Mouse (Mus musculus): ENCODE measurements around the gene Cyb561a3. TPM values are rescaled to one million over a fixed set of nuclear protein-coding genes. Genes with fewer than 3 reads are reported as not detected.
"Not testable (repeated sequence)": the region's sequence is repeated elsewhere in the genome, so short reads cannot be mapped to it uniquely, and the experiment has no call there.

The Cyb561a3 gene
- 14.0 and 16.3 TPM in 2 replicates for polyA plus RNA-seq (2016; fragmentation: Nextera tagmentation; extraction: Ambion mirVana)

DNA sequence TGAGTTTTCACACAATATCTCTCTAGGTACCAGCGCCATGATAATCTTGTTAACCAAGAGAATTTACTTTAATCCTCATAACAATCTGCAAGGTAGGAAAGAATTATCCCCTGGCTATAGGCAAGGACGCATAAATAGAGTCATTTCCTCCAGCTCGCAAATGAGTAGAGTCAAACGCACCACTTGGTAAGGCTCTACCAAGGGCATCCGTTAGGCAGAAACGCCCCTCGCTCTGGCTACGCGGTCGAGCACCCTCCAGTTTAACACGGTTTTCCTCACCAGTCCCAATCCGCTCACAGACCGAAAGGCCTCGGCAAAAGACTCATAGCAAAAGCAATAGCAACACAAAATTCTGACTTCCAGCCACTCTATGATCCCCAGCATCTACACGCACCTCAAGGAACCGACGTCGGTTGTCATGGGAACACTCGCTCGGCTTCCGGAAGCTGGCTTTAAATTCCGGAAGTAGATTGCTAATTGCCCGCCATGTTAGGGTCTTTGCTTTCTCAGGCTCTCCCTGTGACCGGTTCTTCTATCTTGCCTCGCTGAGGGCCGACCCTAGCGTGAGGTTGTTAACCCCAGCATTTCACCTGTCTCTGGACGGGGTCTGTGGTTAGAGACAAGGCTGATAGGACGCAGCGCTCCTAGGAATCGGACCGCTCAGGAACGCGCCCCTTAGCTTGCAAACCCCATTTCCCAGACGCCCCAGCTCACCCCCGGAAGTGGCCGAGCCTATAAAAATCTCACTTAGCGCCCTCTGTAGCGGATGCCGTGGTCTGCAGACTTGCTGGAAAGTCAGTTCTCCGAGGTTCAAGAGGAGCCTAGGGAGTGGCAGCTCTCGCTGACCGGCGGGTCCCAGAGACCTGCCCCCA lies at the start of gene Cyb561a3, which contains the start of gene Tmem138:
TSS of gene Cyb561a3 (plus strand) at position 483 of the 872 bp plus-strand sequence.
TSS of gene Tmem138 (minus strand) at position 673 of the 872 bp plus-strand sequence.
- Histone ChIP-seq H3K4me3 (peak within 1 kb of the TSS; percentile 67), H3K36me3 (peaks cover 34% of the 10 kb centered on the region), H3K27me3 (ENCODE audit: low read depth, poor library complexity, severe bottlenecking) (no peaks in the 10 kb centered on the region), H3K9me3 (replicated peaks) (no peaks in the 10 kb centered on the region), H3K4me1 (peaks cover 14% of the 10 kb centered on the region), H3K27ac (peak within 1 kb of the TSS; percentile 92)
- WGBS, result under 1% methylated on average over 44 of the region's 44 CpGs
- peak; percentile 93 for DNase-seq (ENCODE audit: low spot score)

DNA sequence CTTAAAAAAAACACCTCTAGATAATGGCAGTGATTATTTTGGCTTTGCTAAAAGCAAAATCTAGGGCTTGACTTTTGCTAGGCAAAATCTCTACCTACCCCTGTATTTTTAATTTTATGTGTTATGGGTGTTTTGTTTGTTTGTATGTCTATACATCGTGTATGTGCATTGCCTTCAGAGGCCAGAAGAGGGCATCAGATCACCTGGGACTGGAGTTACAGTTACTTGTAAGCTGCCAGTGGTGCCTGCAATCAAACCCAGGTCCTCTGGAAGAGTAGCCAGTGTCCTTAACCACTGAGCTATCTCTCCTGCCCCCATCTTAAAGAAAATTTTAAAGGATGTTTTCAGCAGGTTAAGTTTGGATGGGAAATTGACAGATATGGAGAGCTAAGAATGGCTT lies 46.9 kb upstream of the Cyb561a3 start:
- no peaks in the 10 kb centered on the region for H3K27me3 ChIP-seq (ENCODE audit: low read depth, poor library complexity, severe bottlenecking)
- peaks cover 80% of the 10 kb centered on the region for H3K36me3 ChIP-seq
- WGBS, result 100% methylated on average over 1 of the region's 1 CpGs
- DNase-seq (ENCODE audit: low spot score), result no peak
- no peak overlapping the region for H3K4me3 ChIP-seq
- H3K4me1 ChIP-seq, result peaks cover 13% of the 10 kb centered on the region
- no peak overlapping the region for H3K27ac ChIP-seq
- H3K9me3 ChIP-seq (replicated peaks), result no peaks in the 10 kb centered on the region

DNA sequence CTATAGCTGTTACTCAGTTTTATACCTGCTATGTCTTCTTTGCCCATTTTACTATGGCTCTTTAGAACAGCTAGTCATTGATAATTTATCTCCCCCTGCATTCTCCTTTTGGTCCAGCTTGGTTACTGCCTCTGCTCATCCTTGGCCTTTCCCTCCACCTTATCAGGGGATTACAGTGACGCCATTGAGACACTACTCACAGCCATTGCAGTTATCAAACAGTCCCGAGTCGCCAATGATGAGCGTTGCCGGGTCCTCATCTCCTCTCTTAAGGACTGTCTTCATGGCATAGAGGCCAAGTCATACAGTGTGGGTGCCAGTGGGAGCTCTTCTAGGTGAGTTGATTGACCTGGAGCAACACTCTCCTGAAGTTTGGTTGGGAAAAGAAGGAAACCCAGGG lies 37.5 kb upstream of the Cyb561a3 start:
- Histone ChIP-seq H3K4me1 (no peaks in the 10 kb centered on the region), H3K4me3 (no peak overlapping the region), H3K36me3 (peaks cover 98% of the 10 kb centered on the region), H3K27ac (no peak overlapping the region), H3K9me3 (replicated peaks) (no peaks in the 10 kb centered on the region), H3K27me3 (ENCODE audit: low read depth, poor library complexity, severe bottlenecking) (no peaks in the 10 kb centered on the region)
- WGBS, result 94% methylated on average over 5 of the region's 5 CpGs
- DNase-seq (ENCODE audit: low spot score), result no peak

DNA sequence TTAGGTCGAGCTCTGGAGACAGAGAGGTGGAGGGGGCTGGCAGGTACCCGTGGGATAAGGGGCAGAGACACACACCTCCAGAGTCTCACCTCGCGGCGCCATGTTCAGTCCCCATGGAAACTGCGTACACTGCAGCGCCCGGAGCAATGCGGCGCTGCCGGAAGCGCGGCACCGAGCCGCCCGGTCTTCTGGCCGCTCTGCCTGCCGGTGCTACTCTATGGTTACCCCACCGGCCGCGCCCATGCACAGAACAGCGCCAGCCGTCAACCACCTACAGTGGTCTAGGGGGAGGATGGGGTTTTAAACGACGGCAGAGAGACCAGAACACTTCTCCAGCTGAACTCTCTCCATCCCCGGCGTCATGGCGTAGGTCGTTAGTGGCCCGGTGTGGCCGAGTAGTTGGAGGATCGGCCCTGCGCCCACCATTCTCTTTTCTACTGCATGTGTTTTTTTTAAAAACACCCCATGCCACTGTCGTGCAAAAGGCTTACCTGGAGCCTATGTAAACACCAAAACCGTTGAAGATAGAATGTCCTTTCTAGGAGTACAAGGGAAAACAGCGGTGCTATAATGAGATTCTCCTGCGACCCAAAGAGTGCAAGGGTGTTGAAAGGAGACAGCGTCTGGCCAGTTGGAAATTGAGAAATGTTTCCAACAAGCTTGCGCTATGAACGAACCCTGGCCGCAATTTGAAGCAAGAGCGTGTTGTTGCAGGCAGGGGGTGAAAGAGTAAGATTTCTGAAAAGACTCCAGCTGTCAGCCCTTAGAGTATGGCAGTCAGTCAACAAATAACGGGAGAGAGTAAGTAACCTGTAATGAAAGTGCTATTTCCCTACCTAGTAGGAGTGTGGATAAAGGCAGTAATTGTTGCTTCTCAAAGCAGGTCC lies 21.1 kb upstream of the Cyb561a3 start, which contains the start of gene Tmem216:
TSS of gene Tmem216 (minus strand) at position 615 of the 887 bp plus-strand sequence.
- Histone ChIP-seq H3K9me3 (replicated peaks) (no peaks in the 10 kb centered on the region), H3K36me3 (peaks cover 29% of the 10 kb centered on the region), H3K27me3 (ENCODE audit: low read depth, poor library complexity, severe bottlenecking) (no peaks in the 10 kb centered on the region), H3K4me1 (peaks cover 17% of the 10 kb centered on the region), H3K27ac (peak within 1 kb of the TSS; percentile 85), H3K4me3 (peak within 1 kb of the TSS; percentile 72)
- peak; percentile 87 for DNase-seq (ENCODE audit: low spot score)
- WGBS, result 2% methylated on average over 43 of the region's 43 CpGs

DNA sequence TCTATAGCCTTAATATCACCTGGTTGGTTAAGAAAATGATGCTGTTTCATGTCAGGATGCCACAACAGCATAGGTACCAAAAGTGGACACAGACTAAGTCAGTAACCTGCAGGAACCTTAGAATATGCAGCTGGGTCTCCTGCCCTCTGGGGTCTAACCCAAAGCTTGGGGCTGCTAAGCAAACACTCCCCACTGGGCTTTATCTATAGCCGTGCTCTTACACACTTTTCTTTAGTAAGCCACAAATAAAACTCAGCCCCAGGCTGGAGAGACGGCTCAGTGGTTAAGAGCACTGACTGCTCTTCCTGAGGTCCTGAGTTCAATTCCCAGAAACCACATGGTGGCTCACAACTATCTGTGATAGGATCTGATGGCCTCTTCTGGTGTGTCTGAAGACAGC lies 20.0 kb upstream of the Cyb561a3 start:
- peaks cover 18% of the 10 kb centered on the region for H3K36me3 ChIP-seq
- H3K27ac ChIP-seq, result no peak overlapping the region
- H3K4me1 ChIP-seq, result peaks cover 17% of the 10 kb centered on the region
- H3K9me3 ChIP-seq (replicated peaks), result no peaks in the 10 kb centered on the region
- H3K4me3 ChIP-seq, result no peak overlapping the region
- DNase-seq (ENCODE audit: low spot score), result no peak
- WGBS, result 81% methylated on average over 2 of the region's 2 CpGs
- H3K27me3 ChIP-seq (ENCODE audit: low read depth, poor library complexity, severe bottlenecking), result no peaks in the 10 kb centered on the region

DNA sequence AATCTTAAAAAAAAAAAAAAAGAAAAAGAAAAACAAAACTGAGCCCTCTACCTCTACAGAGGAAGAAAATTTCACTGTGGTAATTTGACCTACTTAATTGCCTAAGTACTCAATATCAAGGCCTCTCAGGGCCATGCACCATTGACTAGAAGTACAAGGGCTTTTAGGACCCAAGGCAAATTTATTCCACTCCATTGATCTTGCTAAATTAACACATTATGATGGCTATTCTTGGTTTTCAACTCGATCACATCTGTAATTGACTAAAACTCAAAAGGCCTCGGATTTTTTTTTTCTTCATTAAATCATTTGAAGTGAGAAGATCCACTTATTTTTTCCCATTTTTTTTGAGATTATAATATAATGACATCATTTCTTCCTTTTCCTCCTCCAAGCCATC lies 19.5 kb upstream of the Cyb561a3 start:
- Histone ChIP-seq H3K27me3 (ENCODE audit: low read depth, poor library complexity, severe bottlenecking) (no peaks in the 10 kb centered on the region), H3K4me1 (peaks cover 17% of the 10 kb centered on the region), H3K27ac (no peak overlapping the region), H3K4me3 (no peak overlapping the region), H3K9me3 (replicated peaks) (no peaks in the 10 kb centered on the region), H3K36me3 (peaks cover 14% of the 10 kb centered on the region)
- WGBS, result 87% methylated on average over 2 of the region's 2 CpGs
- DNase-seq (ENCODE audit: low spot score), result no peak

DNA sequence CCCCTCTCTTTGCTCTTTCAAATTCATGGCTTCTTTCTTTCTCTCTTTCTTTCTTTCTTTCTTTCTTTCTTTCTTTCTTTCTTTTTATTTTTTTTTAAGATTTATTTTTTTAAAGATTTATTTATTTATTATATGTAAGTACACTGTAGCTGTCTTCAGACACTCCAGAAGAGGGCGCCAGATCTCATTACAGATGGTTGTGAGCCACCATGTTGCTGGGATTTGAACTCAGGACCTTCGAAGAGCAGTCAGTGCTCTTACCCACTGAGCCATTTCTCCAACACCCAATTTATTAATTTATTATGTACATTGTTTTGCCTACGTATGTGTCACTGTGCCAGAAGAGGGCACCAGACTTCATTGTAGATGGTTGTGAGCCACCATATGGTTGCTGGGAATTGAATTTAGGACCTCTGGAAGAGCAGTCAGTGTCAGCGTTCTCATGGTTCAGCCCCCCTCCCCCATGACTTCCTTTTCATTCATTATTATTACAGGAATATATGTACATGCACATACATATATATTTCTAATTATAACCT lies 19.1 kb upstream of the Cyb561a3 start:
- not testable (repeated sequence) for H3K27ac ChIP-seq; H3K4me3 ChIP-seq; H3K9me3 ChIP-seq (replicated peaks); H3K27me3 ChIP-seq (ENCODE audit: low read depth, poor library complexity, severe bottlenecking); DNase-seq (ENCODE audit: low spot score); H3K36me3 ChIP-seq
- 72% methylated on average over 4 of the region's 4 CpGs for WGBS
- peaks cover 17% of the 10 kb centered on the region for H3K4me1 ChIP-seq

DNA sequence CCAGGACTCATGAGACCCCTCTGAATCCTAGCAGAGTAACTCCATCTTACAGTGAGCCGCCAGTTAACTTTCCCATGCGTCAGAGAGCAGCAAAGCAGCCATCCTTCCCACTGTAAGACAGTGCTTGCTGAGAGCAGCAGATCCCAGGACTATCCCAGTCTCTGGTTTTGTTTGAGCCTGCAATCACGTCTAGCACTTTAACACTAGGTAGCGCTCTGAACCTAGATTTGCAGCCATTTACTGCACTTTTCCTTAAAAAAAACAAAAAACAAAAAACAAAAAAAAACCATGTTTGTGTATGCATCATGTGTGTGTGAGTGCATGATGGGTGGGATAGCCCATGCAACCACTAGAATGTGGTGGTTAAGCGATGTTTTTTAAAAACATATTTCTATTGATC lies 16.9 kb upstream of the Cyb561a3 start:
- no peak overlapping the region for H3K4me3 ChIP-seq
- WGBS, result 35% methylated on average over 5 of the region's 5 CpGs
- no peaks in the 10 kb centered on the region for H3K36me3 ChIP-seq
- no peak overlapping the region for H3K27ac ChIP-seq
- no peaks in the 10 kb centered on the region for H3K27me3 ChIP-seq (ENCODE audit: low read depth, poor library complexity, severe bottlenecking)
- no peak for DNase-seq (ENCODE audit: low spot score)
- no peaks in the 10 kb centered on the region for H3K9me3 ChIP-seq (replicated peaks)
- peaks cover 10% of the 10 kb centered on the region for H3K4me1 ChIP-seq

DNA sequence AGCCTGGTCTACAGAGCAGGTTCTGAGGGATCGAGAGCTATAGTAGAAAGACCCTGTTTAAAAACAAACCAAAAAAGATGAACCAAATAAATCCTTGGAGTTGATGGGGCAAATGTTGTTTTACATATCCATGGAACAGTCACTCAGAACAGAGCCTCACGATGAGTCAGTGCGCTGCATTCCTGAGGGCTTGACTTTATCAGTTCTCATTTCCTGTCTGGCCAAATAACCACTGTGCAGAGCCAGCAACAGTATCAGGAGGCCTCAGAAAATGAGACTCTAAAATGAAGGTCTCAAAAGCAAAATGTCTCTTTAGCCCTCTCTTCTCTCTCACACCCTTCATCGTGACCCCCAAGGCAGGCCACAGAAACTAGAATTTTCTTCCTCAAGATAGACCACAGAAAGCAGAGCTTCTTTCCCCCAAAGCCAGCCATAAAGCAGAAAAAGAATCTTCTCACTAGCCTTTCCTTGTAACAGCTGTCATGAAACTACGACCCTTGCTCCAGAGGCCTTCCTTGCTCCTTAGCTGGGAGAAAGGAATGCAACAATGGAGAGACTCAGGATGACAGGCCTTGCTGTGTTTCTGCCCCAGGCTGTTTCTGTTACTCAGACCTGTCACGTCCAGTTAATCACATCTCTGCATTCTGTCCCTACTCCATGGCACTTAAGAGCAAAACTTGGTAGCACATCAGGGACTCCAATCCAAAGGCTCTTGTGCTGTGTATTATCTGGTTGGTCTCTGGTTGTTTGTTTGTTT lies 15.2 kb upstream of the Cyb561a3 start:
- no peak for DNase-seq (ENCODE audit: low spot score)
- WGBS, result 63% methylated on average over 6 of the region's 6 CpGs
- Histone ChIP-seq H3K4me3 (no peak overlapping the region), H3K36me3 (no peaks in the 10 kb centered on the region), H3K9me3 (replicated peaks) (no peaks in the 10 kb centered on the region), H3K27me3 (ENCODE audit: low read depth, poor library complexity, severe bottlenecking) (no peaks in the 10 kb centered on the region), H3K27ac (no peak overlapping the region), H3K4me1 (no peaks in the 10 kb centered on the region)

DNA sequence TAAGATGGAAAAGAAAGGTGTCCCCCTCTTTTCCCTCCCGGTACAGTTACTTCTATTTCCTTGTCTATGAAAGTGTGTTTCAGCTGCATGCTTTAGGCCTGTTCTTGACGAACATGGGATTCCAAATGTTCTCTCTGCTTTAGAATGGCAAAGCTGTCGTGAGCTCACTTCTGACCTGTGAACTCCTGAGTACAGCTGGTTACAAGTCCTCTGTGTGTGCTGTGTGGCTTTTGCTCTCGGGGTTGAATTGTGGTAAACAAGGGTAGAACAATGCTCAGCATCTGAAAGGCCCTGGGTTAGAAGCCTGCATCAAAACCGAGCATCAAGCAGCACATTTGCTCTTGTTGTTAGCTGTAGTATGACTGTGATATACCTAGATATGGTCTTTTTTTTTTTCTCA lies 14.6 kb upstream of the Cyb561a3 start:
- Histone ChIP-seq H3K4me1 (no peaks in the 10 kb centered on the region), H3K9me3 (replicated peaks) (no peaks in the 10 kb centered on the region), H3K36me3 (no peaks in the 10 kb centered on the region), H3K4me3 (no peak overlapping the region), H3K27ac (no peak overlapping the region), H3K27me3 (ENCODE audit: low read depth, poor library complexity, severe bottlenecking) (no peaks in the 10 kb centered on the region)
- no peak for DNase-seq (ENCODE audit: low spot score)
- WGBS, result 71% methylated on average over 5 of the region's 5 CpGs

DNA sequence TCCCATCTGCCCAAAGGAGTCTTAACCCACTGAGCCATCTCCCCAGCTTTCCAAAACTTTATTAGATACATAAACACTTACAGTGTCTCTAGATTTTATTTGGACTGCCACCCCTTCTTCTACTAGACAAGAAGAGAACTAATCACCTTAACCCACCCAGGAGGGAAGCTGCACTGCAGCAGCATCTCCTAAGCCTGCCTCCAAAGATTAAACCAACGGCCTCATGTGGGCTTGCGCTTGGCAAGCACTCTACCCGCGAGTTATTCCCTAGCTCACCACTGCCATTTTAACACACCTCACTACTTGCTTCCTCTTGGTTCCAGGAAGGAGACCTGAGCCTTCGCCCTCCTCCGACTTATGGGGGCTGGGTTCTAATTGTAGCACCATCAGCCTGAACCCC lies 12.7 kb upstream of the Cyb561a3 start:
- DNase-seq (ENCODE audit: low spot score), result no peak
- Histone ChIP-seq H3K36me3 (peaks cover 6% of the 10 kb centered on the region; the same call in 1 of the 2 replicates), H3K4me3 (no peak overlapping the region), H3K27ac (no peak overlapping the region), H3K27me3 (ENCODE audit: low read depth, poor library complexity, severe bottlenecking) (no peaks in the 10 kb centered on the region), H3K4me1 (no peaks in the 10 kb centered on the region), H3K9me3 (replicated peaks) (no peaks in the 10 kb centered on the region)
- 83% methylated on average over 6 of the region's 6 CpGs for WGBS

DNA sequence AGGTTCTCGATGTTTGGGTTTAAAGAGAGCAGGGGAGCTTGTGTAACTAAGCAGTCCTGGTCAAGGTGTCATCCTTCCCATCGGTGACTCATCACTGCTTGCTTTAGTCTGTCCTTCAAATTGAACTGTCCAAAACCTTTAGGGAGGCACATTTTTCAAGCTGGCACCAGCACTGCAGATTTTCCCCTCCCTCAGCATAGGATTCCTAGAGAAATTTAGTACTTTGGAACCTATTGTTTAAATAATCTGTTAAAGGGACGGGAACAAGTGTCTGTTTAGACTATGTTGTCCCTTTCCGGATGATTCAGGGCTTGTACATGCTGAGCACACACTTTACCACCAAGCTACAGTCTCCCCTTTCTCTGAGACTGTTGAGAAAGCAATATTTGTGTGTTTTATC lies 11.8 kb upstream of the Cyb561a3 start:
- peaks cover 15% of the 10 kb centered on the region for H3K36me3 ChIP-seq
- 88% methylated on average over 4 of the region's 4 CpGs for WGBS
- H3K27me3 ChIP-seq (ENCODE audit: low read depth, poor library complexity, severe bottlenecking), result no peaks in the 10 kb centered on the region
- no peak overlapping the region for H3K27ac ChIP-seq
- H3K4me3 ChIP-seq, result no peak overlapping the region
- no peak for DNase-seq (ENCODE audit: low spot score)
- no peaks in the 10 kb centered on the region for H3K4me1 ChIP-seq
- H3K9me3 ChIP-seq (replicated peaks), result no peaks in the 10 kb centered on the region

Measured in limb, embryonic 10.5 days (tissue).